Mouse (Mus musculus) stomach, postnatal 0 days (tissue): ENCODE results near the gene Pex16. TPM values are rescaled to one million over a fixed set of nuclear protein-coding genes. Genes with fewer than 3 reads are reported as not detected.

Source experiments
- ATAC-seq: fragments of 200-750 bp; cut with Nextera tagmentation; 2 replicates; pipeline ENCODE4 v1.8.0; 2017; ENCODE audit not compliant: low FRiP score, low TSS enrichment
- DNase-seq: peaks from one replicate; pipeline ENCODE4 v3.0.0-alpha.2; 2016; ENCODE audit warnings: low spot score
- H3K27ac ChIP-seq: fragments of 300-500 bp; sonication (generic); replicated peaks from 2 replicates; pipeline ENCODE4 v1.5.1; 2014; ENCODE audit warnings: mild to moderate bottlenecking, control low read depth
- H3K27me3 ChIP-seq: fragments of 300-500 bp; sonication (generic); 2 replicates; pipeline ENCODE4 v1.6.1; 2014; ENCODE audit warnings: low read length; ENCODE audit not compliant: control insufficient read depth, insufficient read depth
- H3K36me3 ChIP-seq: fragments of 300-500 bp; sonication (generic); 2 replicates; pipeline ENCODE4 v1.6.1; 2014; ENCODE audit warnings: low read length, mixed read lengths; ENCODE audit not compliant: control insufficient read depth, insufficient read depth
- H3K4me1 ChIP-seq: fragments of 300-500 bp; sonication (generic); replicated peaks from 2 replicates; pipeline ENCODE4 v1.6.1; 2014; ENCODE audit warnings: antibody characterized with exemption; ENCODE audit not compliant: control insufficient read depth, insufficient read depth
- H3K4me2 ChIP-seq: fragments of 300-500 bp; sonication (generic); replicated peaks from 2 replicates; pipeline ENCODE4 v1.6.1; 2014; ENCODE audit warnings: low read depth, mild to moderate bottlenecking, control low read depth, moderate library complexity
- H3K4me3 ChIP-seq: fragments of 300-500 bp; sonication (generic); 2 replicates; pipeline ENCODE4 v1.5.1; 2014; ENCODE audit warnings: low read depth, low read length, control low read depth
- H3K9ac ChIP-seq: fragments of 300-500 bp; sonication (generic); 2 replicates; pipeline ENCODE4 v1.6.1; 2014; ENCODE audit warnings: mild to moderate bottlenecking, low read length, control low read depth, mixed read lengths
- H3K9me3 ChIP-seq: fragments of 300-500 bp; sonication (generic); 2 replicates; pipeline ENCODE4 v1.6.1; 2016; ENCODE audit warnings: low read length; ENCODE audit not compliant: control insufficient read depth
- CTCF ChIP-seq: IDR thresholded peaks from 2 replicates; pipeline ENCODE4 v1.5.1; 2016; ENCODE audit warnings: antibody characterized with exemption, low read depth, mild to moderate bottlenecking, moderate library complexity
- EP300 ChIP-seq: optimal IDR thresholded peaks from 2 replicates; pipeline ENCODE3; 2016; ENCODE audit warnings: antibody characterized with exemption
- WGBS: fragments of 180-500 bp; shearing (Covaris S2); extraction: QIAGEN DNeasy Blood & Tissue Kit; methylation state at CpG from one replicate; pipeline ENCODE4 v1.1.7; 2014; 5-methylcytosine and 5-hydroxymethylcytosine counted together
- microRNA-seq: library from miRNA; unstranded; fragments of <30 nt; microRNA quantifications from one replicate; pipeline ENCODE4, GENCODE M21; 2016
- polyA plus RNA-seq: library from polyadenylated mRNA; unstranded; fragments of >200 nt; fragmentation: Nextera tagmentation; extraction: Ambion mirVana; gene quantifications from 2 replicates; pipeline ENCODE4 v1.2.1, GENCODE M21; 2015

Gene Pex16
- polyA plus RNA-seq, 1 experiment from 2014 or later, result 33.5 TPM

DNA sequence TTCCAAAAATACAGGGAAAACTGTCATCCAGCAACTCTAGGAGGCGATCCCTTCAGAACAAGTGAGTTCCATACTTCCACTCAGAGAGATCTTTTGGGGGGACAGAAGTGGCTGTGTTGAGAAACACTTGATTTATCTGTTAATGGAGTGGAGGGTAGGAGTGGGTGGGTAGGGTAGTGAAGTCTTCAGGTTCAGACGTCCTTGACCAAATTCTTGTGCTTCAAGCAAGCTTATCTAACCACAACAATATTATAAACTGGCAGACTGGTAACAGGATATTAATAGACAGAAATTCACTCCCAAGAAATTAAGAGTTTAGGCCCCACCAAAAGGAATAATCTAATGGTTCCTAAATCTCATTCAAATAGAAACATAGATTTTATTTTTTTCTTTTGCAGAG, 55.6 kb downstream of the Pex16 start:
- peak overlapping the region; percentile 27; the same call in 1 of the 2 replicates for H3K9ac ChIP-seq
- H3K4me1 ChIP-seq, result peaks cover 38% of the 10 kb centered on the region
- H3K27me3 ChIP-seq, result no peaks in the 10 kb centered on the region
- peak overlapping the region; percentile 93 for H3K27ac ChIP-seq
- 60% methylated on average over 2 of the region's 2 CpGs for WGBS
- H3K4me2 ChIP-seq, result 0 out of 2 replicates have a peak overlapping the region, but pooled peaks have one; percentile 8
- no peak overlapping the region for H3K4me3 ChIP-seq
- no peaks in the 10 kb centered on the region for H3K36me3 ChIP-seq
- no peak for DNase-seq
- ATAC-seq, result no peak
- no peaks in the 10 kb centered on the region for H3K9me3 ChIP-seq
- no peak for TF ChIP-seq EP300
- no peak for TF ChIP-seq CTCF

Small RNA genes lying within 50 kb of the gene (microRNA-seq; reads per million reads assigned to microRNA genes)
- not detected for gene Mir7000

Other genes with a start within 250 kb of the Pex16 start
- gene Large2, start 193 bp downstream of the Pex16 start, polyA plus RNA-seq, result 8.7 and 9.4 TPM in 2 replicates
- gene 1700029I15Rik, start 7.9 kb downstream of the Pex16 start, polyA plus RNA-seq, result 1.7 and 2.3 TPM in 2 replicates
- 10.3 and 12.5 TPM in 2 replicates for gene Mapk8ip1, start 26.6 kb downstream of the Pex16 start, polyA plus RNA-seq
- gene Cry2, start 59.4 kb downstream of the Pex16 start, polyA plus RNA-seq, result 14.8 and 17.3 TPM in 2 replicates
- gene Slc35c1, start 85.9 kb downstream of the Pex16 start, polyA plus RNA-seq, result 35.8 and 41.7 TPM in 2 replicates
- gene Chst1, start 225.0 kb downstream of the Pex16 start, polyA plus RNA-seq, result 3.0 TPM in 2 replicates